ENCODE assay signal across 8 mouse cellular contexts in genomic region chr6:31253251-31253935, GRCm38 (mm10).
DNase-seq lines count a peak whose midpoint lies in the region; ATAC-seq lines count a peak whose summit lies in the region.

No protein-coding gene starts in this region.

- no peaks in the 10 kb centered on the region for H3K27me3 ChIP-seq in heart, embryonic 10.5 days (ENCODE audit: insufficient read depth, poor library complexity, severe bottlenecking)
- H3K27me3 ChIP-seq in kidney, embryonic 16.5 days (ENCODE audit: insufficient read depth, low read length), result no peaks in the 10 kb centered on the region
- H3K27me3 ChIP-seq in stomach, embryonic 16.5 days (ENCODE audit: control insufficient read depth, insufficient read depth, low read length), result no peaks in the 10 kb centered on the region

- H3K4me2 ChIP-seq in kidney, embryonic 16.5 days (replicated peaks; ENCODE audit: low read depth, low read length), result peak overlapping the region; percentile 49
- H3K4me2 ChIP-seq in stomach, embryonic 16.5 days (ENCODE audit: low read depth, low read length), result peak overlapping the region; percentile 32; the same call in 1 of the 2 replicates

- H3K36me3 ChIP-seq in heart, embryonic 10.5 days, result no peaks in the 10 kb centered on the region
- no peaks in the 10 kb centered on the region for H3K36me3 ChIP-seq in kidney, embryonic 16.5 days (ENCODE audit: insufficient read depth, low read length)
- no peaks in the 10 kb centered on the region for H3K36me3 ChIP-seq in stomach, embryonic 16.5 days (ENCODE audit: control insufficient read depth, insufficient read depth, low read length)

- 20% methylated on average over 15 of the region's 15 CpGs for WGBS in heart, embryonic 10.5 days
- WGBS in kidney, embryonic 16.5 days, result 15% methylated on average over 15 of the region's 15 CpGs
- 22% methylated on average over 15 of the region's 15 CpGs for WGBS in stomach, embryonic 16.5 days

- H3K27ac ChIP-seq in heart, embryonic 10.5 days, result no peak overlapping the region
- no peak overlapping the region for H3K27ac ChIP-seq in kidney, embryonic 16.5 days (ENCODE audit: low read length)
- no peak overlapping the region for H3K27ac ChIP-seq in stomach, embryonic 16.5 days (ENCODE audit: low read length)

- H3K9ac ChIP-seq in kidney, embryonic 16.5 days (replicated peaks; ENCODE audit: low read length), result no peak overlapping the region
- H3K9ac ChIP-seq in stomach, embryonic 16.5 days (ENCODE audit: low read length), result no peak overlapping the region

- no peaks in the 10 kb centered on the region for H3K4me1 ChIP-seq in heart, embryonic 10.5 days
- H3K4me1 ChIP-seq in kidney, embryonic 16.5 days (ENCODE audit: insufficient read depth, low read length), result peaks cover 5% of the 10 kb centered on the region
- no peaks in the 10 kb centered on the region for H3K4me1 ChIP-seq in stomach, embryonic 16.5 days (ENCODE audit: control insufficient read depth, insufficient read depth, low read length)

- H3K9me3 ChIP-seq in heart, embryonic 10.5 days, result no peaks in the 10 kb centered on the region
- peaks cover 4% of the 10 kb centered on the region; the same call in 1 of the 2 replicates for H3K9me3 ChIP-seq in kidney, embryonic 16.5 days (ENCODE audit: low read length)
- H3K9me3 ChIP-seq in stomach, embryonic 16.5 days (replicated peaks; ENCODE audit: control insufficient read depth, low read length), result 0 out of 2 replicates have a peak, but pooled peaks cover 4% of the 10 kb centered on the region

- peak overlapping the region; percentile 40 for H3K4me3 ChIP-seq in heart, embryonic 10.5 days
- H3K4me3 ChIP-seq in kidney, embryonic 16.5 days (ENCODE audit: low read length), result peak overlapping the region; percentile 22
- 0 out of 2 replicates have a peak overlapping the region, but pooled peaks have one; percentile 10 for H3K4me3 ChIP-seq in stomach, embryonic 16.5 days (replicated peaks; ENCODE audit: low read length)

- peak; percentile 59 for DNase-seq in adipocyte (ENCODE audit: low spot score)
- no peak for DNase-seq in heart, embryonic 10.5 days (ENCODE audit: low spot score)
- DNase-seq in lung, postnatal 14 days, result peak; percentile 11
- no peak for DNase-seq in urinary bladder, adult 18-20 months (ENCODE audit: low spot score in 2 of 2)
- DNase-seq in thymus, adult 18-20 months, result no peak

- peak; percentile 88 for ATAC-seq in common myeloid progenitor, adult 5-6 weeks (replicated peaks; ENCODE audit: low read depth, poor library complexity, severe bottlenecking)
- peak; percentile 49; the same call in 1 of the 2 replicates for ATAC-seq in kidney, embryonic 16.5 days (ENCODE audit: low FRiP score, low TSS enrichment)
- ATAC-seq in stomach, embryonic 16.5 days (ENCODE audit: insufficient read depth, low FRiP score), result 0 out of 2 replicates have a peak, but pooled peaks have one; percentile 37

Comparison
In these comparisons a context has a peak if more than half of its experiments do, and no peak if none do; other contexts are left out.
1. DNase-seq: peak in adipocyte (single experiment) and lung, postnatal 14 days (single experiment); none in heart, embryonic 10.5 days (single experiment), urinary bladder, adult 18-20 months (0 of 2) and thymus, adult 18-20 months (0 of 2).
2. ATAC-seq: peak in every context shown above with its lines; median percentile 88 in common myeloid progenitor, adult 5-6 weeks; 49 in kidney, embryonic 16.5 days; 37 in stomach, embryonic 16.5 days.
3. Peak in every context shown above with its lines, with median percentiles within 50 percentile points of each other: H3K4me3 ChIP-seq.